Mouse (Mus musculus) cerebellum, adult 9-10 months (tissue): ENCODE measurements around the gene Dppa3.

Experiments
- DNase-seq: peaks from one replicate; pipeline ENCODE4 v3.0.0; 2022

The Dppa3 gene

GRCm38 (mm10) chr6:122626110-122626509, at the start of gene Dppa3:
TSS of gene Dppa3 (plus strand) at chr6:122626410.
- DNase-seq: no peak

- no peak for DNase-seq
Observed at GRCm38 (mm10) chr6:122577030-122577429, 49.2 kb upstream of the Dppa3 start.

GRCm38 (mm10) chr6:122579086-122579485, 47.1 kb upstream of the Dppa3 start:
- no peak for DNase-seq

- no peak for DNase-seq
Observed at GRCm38 (mm10) chr6:122591027-122591758, 35.0 kb upstream of the Dppa3 start.

- DNase-seq: no peak
Observed at GRCm38 (mm10) chr6:122592905-122593304, 33.3 kb upstream of the Dppa3 start.

GRCm38 (mm10) chr6:122595637-122596036, 30.6 kb upstream of the Dppa3 start:
- no peak for DNase-seq

GRCm38 (mm10) chr6:122596608-122597007, 29.6 kb upstream of the Dppa3 start:
- DNase-seq: no peak

GRCm38 (mm10) chr6:122598014-122598413, 28.2 kb upstream of the Dppa3 start:
- no peak for DNase-seq

GRCm38 (mm10) chr6:122598436-122598835, 27.8 kb upstream of the Dppa3 start:
- no peak for DNase-seq

- no peak for DNase-seq
Observed at GRCm38 (mm10) chr6:122599054-122599737, 27.0 kb upstream of the Dppa3 start.

GRCm38 (mm10) chr6:122600066-122600646, 26.1 kb upstream of the Dppa3 start:
- no peak for DNase-seq

- no peak for DNase-seq
Observed at GRCm38 (mm10) chr6:122601031-122601430, 25.2 kb upstream of the Dppa3 start.

GRCm38 (mm10) chr6:122601615-122602014, 24.6 kb upstream of the Dppa3 start:
- DNase-seq: no peak

- peak; percentile 4 for DNase-seq
Observed at GRCm38 (mm10) chr6:122602242-122602991, 23.8 kb upstream of the Dppa3 start, which contains the start of gene Apobec1. TSS of gene Apobec1 (minus strand) at chr6:122602444.

- DNase-seq: no peak
Observed at GRCm38 (mm10) chr6:122602992-122603322, 23.3 kb upstream of the Dppa3 start.

GRCm38 (mm10) chr6:122604260-122604659, 21.9 kb upstream of the Dppa3 start:
- DNase-seq: no peak

GRCm38 (mm10) chr6:122605483-122605882, 20.7 kb upstream of the Dppa3 start:
- no peak for DNase-seq

- DNase-seq: no peak
Observed at GRCm38 (mm10) chr6:122606661-122607060, 19.5 kb upstream of the Dppa3 start.

GRCm38 (mm10) chr6:122607700-122608099, 18.5 kb upstream of the Dppa3 start:
- no peak for DNase-seq

GRCm38 (mm10) chr6:122608434-122609376, 17.5 kb upstream of the Dppa3 start:
- DNase-seq: no peak

GRCm38 (mm10) chr6:122609377-122609728, 16.9 kb upstream of the Dppa3 start:
- no peak for DNase-seq

- DNase-seq: no peak
Observed at GRCm38 (mm10) chr6:122609771-122610170, 16.4 kb upstream of the Dppa3 start, which contains the start of gene Gdf3. TSS of gene Gdf3 (minus strand) at chr6:122610087.
